Mouse (Mus musculus) c-Kit-negative CD71-positive TER-119-positive erythroid progenitor cells, embryonic 14.5 days (primary cell): ENCODE results near the gene Sdk2.

ENCODE experiments used
- DNase-seq: peaks from one replicate; pipeline ENCODE4 v3.0.0-alpha.2; 2013; ENCODE audit warnings: low read depth, low spot score

Gene Sdk2

GRCm38 (mm10) chr11:113930112-113930511 lies 136.7 kb downstream of the Sdk2 start:
- DNase-seq = no peak

- DNase-seq = no peak
Measured at GRCm38 (mm10) chr11:113928831-113929230, 138.0 kb downstream of the Sdk2 start.

- no peak for DNase-seq
Measured at GRCm38 (mm10) chr11:113928291-113928690, 138.6 kb downstream of the Sdk2 start.

- DNase-seq = no peak
Measured at GRCm38 (mm10) chr11:113927826-113928225, 139.0 kb downstream of the Sdk2 start.

- no peak for DNase-seq
Measured at GRCm38 (mm10) chr11:113927231-113927630, 139.6 kb downstream of the Sdk2 start.

- no peak for DNase-seq
Measured at GRCm38 (mm10) chr11:113923137-113923536, 143.7 kb downstream of the Sdk2 start.

GRCm38 (mm10) chr11:113903131-113903860 lies 163.6 kb downstream of the Sdk2 start:
- DNase-seq = no peak

- no peak for DNase-seq
Measured at GRCm38 (mm10) chr11:113901906-113902305, 164.9 kb downstream of the Sdk2 start.

- no peak for DNase-seq
Measured at GRCm38 (mm10) chr11:113898671-113899070, 168.2 kb downstream of the Sdk2 start.

GRCm38 (mm10) chr11:113896006-113896405 lies 170.8 kb downstream of the Sdk2 start:
- no peak for DNase-seq

GRCm38 (mm10) chr11:113892924-113893323 lies 173.9 kb downstream of the Sdk2 start:
- no peak for DNase-seq

GRCm38 (mm10) chr11:113892067-113892466 lies 174.8 kb downstream of the Sdk2 start:
- no peak for DNase-seq

- no peak for DNase-seq
Measured at GRCm38 (mm10) chr11:113888156-113888750, 178.6 kb downstream of the Sdk2 start.

- no peak for DNase-seq
Measured at GRCm38 (mm10) chr11:113886299-113886698, 180.5 kb downstream of the Sdk2 start.

- DNase-seq = no peak
Measured at GRCm38 (mm10) chr11:113884962-113885361, 181.9 kb downstream of the Sdk2 start.

- DNase-seq = no peak
Measured at GRCm38 (mm10) chr11:113883031-113883430, 183.8 kb downstream of the Sdk2 start.

- no peak for DNase-seq
Measured at GRCm38 (mm10) chr11:113881864-113882263, 185.0 kb downstream of the Sdk2 start.

GRCm38 (mm10) chr11:113867066-113867465 lies 199.8 kb downstream of the Sdk2 start:
- no peak for DNase-seq

- peak; percentile 35 for DNase-seq
Measured at GRCm38 (mm10) chr11:113865627-113866026, 201.2 kb downstream of the Sdk2 start.

- peak; percentile 32 for DNase-seq
Measured at GRCm38 (mm10) chr11:113863408-113863807, 203.4 kb downstream of the Sdk2 start.

- DNase-seq = no peak
Measured at GRCm38 (mm10) chr11:113855661-113856060, 211.2 kb downstream of the Sdk2 start.

- DNase-seq = no peak
Measured at GRCm38 (mm10) chr11:113851750-113852149, 215.1 kb downstream of the Sdk2 start.

GRCm38 (mm10) chr11:113849322-113849721 lies 217.5 kb downstream of the Sdk2 start:
- DNase-seq = no peak
